Mouse (Mus musculus) heart, embryonic 15.5 days (tissue): Measurements from ENCODE around the gene Pex12. TPM values are rescaled to one million over a fixed set of nuclear protein-coding genes. Genes with fewer than 3 reads are reported as not detected.

Source experiments
- ATAC-seq: fragments of 200-750 bp; cut with Nextera tagmentation; replicated peaks from 2 replicates; pipeline ENCODE4 v1.8.0; 2017; ENCODE audit warnings: low read depth, moderate TSS enrichment; ENCODE audit not compliant: insufficient number of reproducible peaks, insufficient read depth, low FRiP score
- H3K27ac ChIP-seq: fragments of 300-500 bp; sonication (generic); 2 replicates; pipeline ENCODE4 v1.5.1; 2015; ENCODE audit warnings: mild to moderate bottlenecking, inconsistent platforms
- H3K27me3 ChIP-seq: fragments of 300-500 bp; sonication (generic); 2 replicates; pipeline ENCODE4 v1.6.1; 2015; ENCODE audit warnings: inconsistent platforms
- H3K36me3 ChIP-seq: fragments of 300-500 bp; sonication (generic); 2 replicates; pipeline ENCODE4 v1.6.1; 2015; ENCODE audit warnings: mild to moderate bottlenecking, inconsistent platforms
- H3K4me1 ChIP-seq: fragments of 300-500 bp; sonication (generic); replicated peaks from 2 replicates; pipeline ENCODE4 v1.6.1; 2015; ENCODE audit warnings: inconsistent platforms
- H3K4me2 ChIP-seq: fragments of 300-500 bp; sonication (generic); 2 replicates; pipeline ENCODE4 v1.6.1; 2015; ENCODE audit warnings: inconsistent platforms, mild to moderate bottlenecking, moderate library complexity
- H3K4me3 ChIP-seq: fragments of 300-500 bp; sonication (generic); 2 replicates; pipeline ENCODE4 v1.5.1; 2015; ENCODE audit warnings: mild to moderate bottlenecking, inconsistent platforms
- H3K9ac ChIP-seq: fragments of 300-500 bp; sonication (generic); 2 replicates; pipeline ENCODE4 v1.6.1; 2015; ENCODE audit warnings: mild to moderate bottlenecking, inconsistent platforms
- H3K9me3 ChIP-seq: fragments of 300-500 bp; sonication (generic); replicated peaks from 2 replicates; pipeline ENCODE4 v1.6.1; 2016; ENCODE audit warnings: inconsistent platforms
- WGBS: fragments of 180-500 bp; shearing (Covaris S2); methylation state at CpG from one replicate; pipeline ENCODE4 v1.1.7; 2015; ENCODE audit warnings: mixed read lengths; 5-methylcytosine and 5-hydroxymethylcytosine counted together
- polyA plus RNA-seq: library from polyadenylated mRNA; unstranded; fragments of >200 nt; fragmentation: Nextera tagmentation; extraction: Ambion mirVana; gene quantifications from 2 replicates; pipeline ENCODE4 v1.2.1, GENCODE M21; 2015

Gene Pex12
- polyA plus RNA-seq, 1 experiment from 2014 or later, result 7.9 TPM

DNA sequence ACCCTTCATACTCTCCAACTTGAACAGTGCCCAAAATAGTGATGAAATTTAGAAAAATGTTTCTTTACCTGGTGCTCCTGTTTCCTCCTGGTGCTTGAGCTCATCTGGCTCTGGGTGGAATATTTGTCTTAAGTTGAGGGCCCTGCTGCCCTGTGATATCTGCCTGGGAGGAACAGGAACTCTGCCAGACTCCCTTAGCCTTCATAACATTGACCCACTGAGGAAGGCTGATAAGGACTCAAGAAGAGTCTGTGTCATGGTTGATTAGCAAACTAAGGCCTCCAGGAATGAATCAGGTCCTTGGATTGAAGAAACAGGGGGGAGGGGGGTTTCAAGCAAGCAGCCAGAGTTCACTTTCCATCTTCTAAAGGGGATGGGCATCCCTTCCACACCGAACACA lies 15.8 kb downstream of the Pex12 start, which contains the start of gene Slfn14:
TSS of gene Slfn14 (minus strand) at position 161 of the 400 bp plus-strand sequence.
- H3K4me2 ChIP-seq, result no peak within 1 kb of the TSS
- ATAC-seq, result no peak
- no peak within 1 kb of the TSS for H3K9ac ChIP-seq
- 50% methylated on average over 1 of the region's 1 CpGs for WGBS
- no peak within 1 kb of the TSS for H3K27ac ChIP-seq
- H3K9me3 ChIP-seq, result no peaks in the 10 kb centered on the region
- no peaks in the 10 kb centered on the region for H3K27me3 ChIP-seq
- H3K36me3 ChIP-seq, result no peaks in the 10 kb centered on the region
- H3K4me1 ChIP-seq, result peaks cover 3% of the 10 kb centered on the region
- no peak within 1 kb of the TSS for H3K4me3 ChIP-seq

DNA sequence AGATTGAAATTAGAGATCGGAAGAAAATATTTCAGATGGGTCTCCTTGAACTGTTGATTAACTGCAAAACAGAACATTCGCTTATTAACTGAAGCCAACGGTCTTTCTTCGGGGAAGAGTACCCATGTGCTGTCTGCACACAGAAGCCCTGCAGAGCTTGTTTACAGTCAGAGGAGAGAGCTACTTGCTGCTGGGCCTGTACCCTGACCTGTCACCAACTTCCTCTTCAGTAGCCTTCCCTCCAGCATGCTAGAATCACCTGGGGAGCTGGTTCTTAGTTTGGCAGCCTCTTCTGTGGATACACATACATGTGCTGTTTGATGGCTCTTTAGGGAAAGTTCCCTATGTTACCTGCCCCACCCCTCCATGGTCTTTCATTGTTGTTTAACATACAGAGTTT lies 16.8 kb downstream of the Pex12 start:
- WGBS, result 92% methylated on average over 4 of the region's 4 CpGs
- Histone ChIP-seq H3K4me1 (no peaks in the 10 kb centered on the region), H3K36me3 (no peaks in the 10 kb centered on the region), H3K4me3 (no peak overlapping the region), H3K9ac (no peak overlapping the region), H3K27me3 (no peaks in the 10 kb centered on the region), H3K27ac (no peak overlapping the region), H3K9me3 (no peaks in the 10 kb centered on the region), H3K4me2 (no peak overlapping the region)
- no peak for ATAC-seq

DNA sequence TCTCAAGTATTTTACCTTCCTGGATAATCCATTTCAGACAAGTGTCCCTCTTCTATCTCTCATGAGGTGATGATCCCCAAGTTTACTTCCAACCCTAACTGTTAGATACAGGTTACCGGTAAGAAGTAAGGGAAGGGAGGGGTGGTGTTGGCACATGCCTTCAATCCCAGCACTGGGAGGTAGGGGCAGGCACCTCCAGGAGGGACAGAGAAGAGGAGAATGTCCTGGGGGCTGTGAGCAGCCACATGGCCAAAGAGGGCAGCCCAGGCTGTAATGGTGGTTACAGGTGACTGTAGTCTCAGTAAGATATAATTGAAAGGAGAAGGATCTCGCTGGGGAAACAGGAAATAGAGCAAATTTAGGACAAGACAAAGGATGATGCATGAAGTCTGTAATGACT lies 20.3 kb downstream of the Pex12 start:
- Histone ChIP-seq H3K4me1 (0 out of 2 replicates have a peak, but pooled peaks cover 2% of the 10 kb centered on the region), H3K27me3 (no peaks in the 10 kb centered on the region), H3K9ac (no peak overlapping the region), H3K36me3 (no peaks in the 10 kb centered on the region), H3K9me3 (no peaks in the 10 kb centered on the region), H3K4me2 (no peak overlapping the region), H3K4me3 (no peak overlapping the region), H3K27ac (no peak overlapping the region)
- WGBS, result 54% methylated on average over 2 of the region's 2 CpGs
- no peak for ATAC-seq

DNA sequence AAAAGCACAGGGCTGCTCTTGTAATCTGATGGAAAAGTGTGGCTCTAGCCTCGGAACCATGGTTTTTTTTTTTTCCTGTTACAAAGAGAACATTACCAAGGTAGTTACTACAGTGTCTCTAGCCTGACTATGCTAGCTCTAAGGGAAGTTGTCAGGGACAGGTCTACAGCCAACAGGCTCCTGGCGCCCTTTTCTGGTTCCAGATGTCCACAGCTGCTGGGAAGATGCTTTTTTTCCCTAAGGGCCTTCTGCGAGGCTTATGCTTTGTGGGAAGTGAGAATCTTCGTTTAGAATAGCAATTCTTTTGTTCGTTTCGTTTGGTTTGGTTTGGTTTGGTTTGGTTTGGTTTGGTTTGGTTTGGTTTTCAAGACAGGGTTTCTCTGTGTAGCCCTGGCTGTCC lies 22.7 kb downstream of the Pex12 start:
- Histone ChIP-seq H3K9ac (no peak overlapping the region), H3K36me3 (no peaks in the 10 kb centered on the region), H3K4me1 (peaks cover 6% of the 10 kb centered on the region; the same call in 1 of the 2 replicates), H3K27ac (no peak overlapping the region), H3K4me3 (no peak overlapping the region), H3K4me2 (no peak overlapping the region), H3K9me3 (no peaks in the 10 kb centered on the region), H3K27me3 (no peaks in the 10 kb centered on the region)
- ATAC-seq, result no peak
- 70% methylated on average over 6 of the region's 6 CpGs for WGBS

DNA sequence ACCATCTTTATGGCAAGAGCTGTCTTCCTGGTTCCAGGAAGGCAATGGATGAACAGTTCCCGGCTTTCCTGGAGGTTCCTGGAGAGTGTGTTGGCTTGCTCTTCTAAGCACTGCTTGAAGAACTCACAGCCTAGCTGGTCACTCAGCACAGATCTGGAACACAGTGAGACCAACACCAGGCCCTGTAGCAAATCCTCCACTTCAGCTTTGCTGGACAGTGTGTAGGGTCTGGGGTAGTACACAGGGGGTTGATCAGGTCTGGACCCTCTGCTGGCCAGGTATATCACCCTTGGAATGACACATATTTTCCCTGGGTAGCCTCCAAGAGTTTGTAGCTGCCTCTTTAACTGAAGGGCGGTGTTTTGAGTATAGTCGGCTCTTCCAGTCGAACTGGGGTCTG lies 23.4 kb downstream of the Pex12 start:
- Histone ChIP-seq H3K4me2 (no peak overlapping the region), H3K9me3 (no peaks in the 10 kb centered on the region), H3K9ac (no peak overlapping the region), H3K4me1 (peaks cover 6% of the 10 kb centered on the region; the same call in 1 of the 2 replicates), H3K36me3 (no peaks in the 10 kb centered on the region), H3K27me3 (no peaks in the 10 kb centered on the region), H3K27ac (no peak overlapping the region), H3K4me3 (no peak overlapping the region)
- WGBS, result 76% methylated on average over 4 of the region's 4 CpGs
- no peak for ATAC-seq

- whole genome bisulfite sequencing, result 57% methylated on average over 7 of the region's 7 CpGs
- no peaks in the 10 kb centered on the region for H3K36me3 ChIP-seq
- no peak for ATAC-seq
Measured at GRCm38 (mm10) chr11:83276251-83276650, 26.1 kb downstream of the Pex12 start.

DNA sequence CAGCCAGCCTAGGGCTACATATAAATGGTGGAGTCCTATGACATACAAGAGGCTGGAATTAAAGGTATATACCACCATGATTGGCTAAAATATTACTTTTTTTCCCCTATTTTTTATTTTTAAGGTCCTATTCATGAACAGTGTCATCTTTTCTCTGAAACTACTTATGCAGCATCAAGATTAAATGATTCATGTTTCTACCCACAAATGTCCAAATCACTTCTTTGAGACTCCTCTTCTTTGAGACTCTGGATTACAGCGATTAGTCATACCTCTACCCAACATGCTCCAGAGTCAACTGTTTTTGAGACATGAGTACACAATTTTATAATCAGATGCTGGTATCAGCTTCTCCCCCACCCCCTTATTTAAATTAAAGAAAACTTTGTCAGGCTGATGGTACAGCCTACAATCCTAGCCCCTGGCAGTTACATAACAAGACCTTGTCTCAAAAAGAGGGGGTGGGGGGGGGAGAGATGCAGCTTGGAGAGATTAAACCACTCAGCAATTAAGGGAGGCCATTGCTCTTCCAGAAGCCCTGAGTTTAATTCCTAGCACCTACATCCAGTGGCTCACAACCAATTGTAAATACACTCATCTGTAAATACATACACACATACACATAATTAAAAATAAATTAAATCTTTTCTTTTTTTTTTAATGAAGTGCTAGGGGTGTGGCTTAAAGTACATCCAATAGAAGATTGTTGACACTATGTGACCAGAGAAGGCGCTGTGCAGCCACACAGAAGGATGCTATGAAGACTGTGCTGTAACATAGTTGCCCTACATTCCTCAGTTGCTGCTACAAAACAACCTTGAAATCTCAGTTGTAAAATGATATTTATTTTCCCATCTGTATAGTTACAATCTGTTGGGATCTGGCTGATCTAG lies 30.2 kb downstream of the Pex12 start:
- peak overlapping the region; percentile 70 for H3K4me2 ChIP-seq
- peak overlapping the region; percentile 76 for H3K27ac ChIP-seq
- no peak overlapping the region for H3K9ac ChIP-seq
- peaks cover 8% of the 10 kb centered on the region; the same call in 1 of the 2 replicates for H3K4me1 ChIP-seq
- H3K36me3 ChIP-seq, result no peaks in the 10 kb centered on the region
- H3K27me3 ChIP-seq, result no peaks in the 10 kb centered on the region
- H3K4me3 ChIP-seq, result no peak overlapping the region
- no peak for ATAC-seq
- 16% methylated on average over 2 of the region's 2 CpGs for WGBS
- H3K9me3 ChIP-seq, result no peaks in the 10 kb centered on the region

More at GRCm38 (mm10) chr11:83276251-83276650, 26.1 kb downstream of the Pex12 start:
- Histone ChIP-seq H3K27ac (no peak overlapping the region), H3K4me3 (no peak overlapping the region), H3K4me2 (no peak overlapping the region), H3K27me3 (no peaks in the 10 kb centered on the region), H3K4me1 (peaks cover 6% of the 10 kb centered on the region; the same call in 1 of the 2 replicates), H3K9ac (no peak overlapping the region), H3K9me3 (no peaks in the 10 kb centered on the region)

- no peaks in the 10 kb centered on the region for H3K9me3 ChIP-seq
- peak overlapping the region; percentile 64 for H3K4me3 ChIP-seq
- no peaks in the 10 kb centered on the region for H3K36me3 ChIP-seq
- peak overlapping the region; percentile 62 for H3K9ac ChIP-seq
- no peaks in the 10 kb centered on the region for H3K27me3 ChIP-seq
- peak overlapping the region; percentile 70 for H3K4me2 ChIP-seq
- under 1% methylated on average over 26 of the region's 26 CpGs for WGBS
- peak overlapping the region; percentile 76 for H3K27ac ChIP-seq
- ATAC-seq, result peak; percentile 79
- H3K4me1 ChIP-seq, result peaks cover 8% of the 10 kb centered on the region; the same call in 1 of the 2 replicates
Measured at GRCm38 (mm10) chr11:83271151-83271950, 31.0 kb downstream of the Pex12 start.

DNA sequence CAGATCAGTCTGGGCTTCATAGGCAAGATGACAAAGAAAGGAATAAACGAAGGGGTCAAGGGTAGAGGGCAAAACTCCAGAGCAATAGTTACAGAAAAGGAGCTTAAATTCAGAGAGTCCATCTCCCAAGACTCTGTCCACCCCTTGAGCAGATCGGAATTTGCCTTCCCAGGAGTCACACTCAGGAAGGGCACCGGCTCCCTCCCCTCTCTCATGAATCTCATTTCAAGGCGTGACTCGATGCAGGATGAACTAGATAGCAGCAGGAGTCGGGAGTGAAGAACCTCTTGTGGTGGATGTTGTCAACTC lies 31.6 kb downstream of the Pex12 start:
- H3K4me2 ChIP-seq, result peak overlapping the region; percentile 70
- H3K9me3 ChIP-seq, result no peaks in the 10 kb centered on the region
- no peaks in the 10 kb centered on the region for H3K36me3 ChIP-seq
- peak; percentile 44 for ATAC-seq
- H3K4me3 ChIP-seq, result peak overlapping the region; percentile 64
- peak overlapping the region; percentile 62 for H3K9ac ChIP-seq
- no peaks in the 10 kb centered on the region for H3K27me3 ChIP-seq
- H3K27ac ChIP-seq, result peak overlapping the region; percentile 76
- WGBS, result 0% methylated on average over 6 of the region's 6 CpGs
- H3K4me1 ChIP-seq, result 0 out of 2 replicates have a peak, but pooled peaks cover 4% of the 10 kb centered on the region

GRCm38 (mm10) chr11:83263146-83263545 lies 39.2 kb downstream of the Pex12 start:
- Histone ChIP-seq H3K27me3 (no peaks in the 10 kb centered on the region), H3K9ac (no peak overlapping the region), H3K27ac (no peak overlapping the region), H3K9me3 (no peaks in the 10 kb centered on the region), H3K36me3 (no peaks in the 10 kb centered on the region), H3K4me1 (no peaks in the 10 kb centered on the region), H3K4me3 (no peak overlapping the region), H3K4me2 (no peak overlapping the region)
- ATAC-seq, result no peak
- 51% methylated on average over 3 of the region's 3 CpGs for WGBS

- 96% methylated on average over 1 of the region's 1 CpGs for WGBS
Measured at GRCm38 (mm10) chr11:83262673-83263072, 39.7 kb downstream of the Pex12 start.

More at GRCm38 (mm10) chr11:83262673-83263072, 39.7 kb downstream of the Pex12 start:
- no peak overlapping the region for H3K27ac ChIP-seq
- H3K9me3 ChIP-seq, result no peaks in the 10 kb centered on the region
- no peak overlapping the region for H3K9ac ChIP-seq
- no peaks in the 10 kb centered on the region for H3K4me1 ChIP-seq
- no peaks in the 10 kb centered on the region for H3K27me3 ChIP-seq
- ATAC-seq, result no peak
- H3K4me2 ChIP-seq, result no peak overlapping the region
- H3K36me3 ChIP-seq, result no peaks in the 10 kb centered on the region
- no peak overlapping the region for H3K4me3 ChIP-seq
